In the genomic region with DNA sequence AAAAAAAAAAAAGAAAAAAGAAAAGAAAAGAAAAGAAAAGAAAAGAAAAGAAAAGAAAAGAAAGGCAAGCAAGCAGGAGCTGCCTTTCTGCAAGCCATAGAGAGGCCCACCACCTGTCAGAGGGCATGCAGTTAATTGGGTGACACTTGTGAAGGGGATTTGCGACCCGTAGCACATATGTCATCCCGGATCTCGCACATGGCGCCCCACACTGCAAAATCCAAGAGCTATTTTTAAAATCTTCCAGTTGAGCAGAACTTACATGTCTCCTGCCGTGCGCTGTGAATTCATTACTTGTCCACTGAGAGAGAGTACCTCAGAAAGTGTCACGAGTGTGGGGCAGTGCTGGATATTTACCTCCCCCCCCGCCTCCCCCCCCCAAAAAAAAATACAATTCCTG, we compare ENCODE assay signal across 16 mouse cellular contexts. TPM values are rescaled to one million over a fixed set of nuclear protein-coding genes. Genes with fewer than 3 reads are reported as not detected.
DNase-seq lines count a peak whose midpoint lies in the region; ATAC-seq lines count a peak whose summit lies in the region.
"Had no signal": no experiment of that assay in that cellular context is flagged by ENCODE, and none has a peak within 500 bp of the region (broad histone marks: within the 10 kb centered on the region; RNA-seq: fewer than 3 reads in every experiment).

No protein-coding gene starts in this region.

- intact Hi-C loops in heart, postnatal 14 days (cut with DNase I) = no loop called here

- WGBS in forebrain, embryonic 11.5 days = 37% methylated on average over 9 of the region's 9 CpGs
- WGBS in forebrain, embryonic 10.5 days = 61% methylated on average over 9 of the region's 9 CpGs
- WGBS in neural tube, embryonic 15.5 days = 42% methylated on average over 9 of the region's 9 CpGs
- WGBS in midbrain, embryonic 11.5 days = 58% methylated on average over 9 of the region's 9 CpGs

- no peak overlapping the region for H3K4me2 ChIP-seq in forebrain, embryonic 11.5 days (ENCODE audit: low read depth, low read length, severe bottlenecking)
- H3K4me2 ChIP-seq in neural tube, embryonic 15.5 days = no peak overlapping the region
- no peak overlapping the region for H3K4me2 ChIP-seq in midbrain, embryonic 11.5 days
- H3K4me2 ChIP-seq: liver, embryonic 11.5 days had no signal

- no peaks in the 10 kb centered on the region for H3K9me3 ChIP-seq in forebrain, embryonic 11.5 days (ENCODE audit: control insufficient read depth, low read length)
- no peaks in the 10 kb centered on the region for H3K9me3 ChIP-seq in forebrain, embryonic 10.5 days
- H3K9me3 ChIP-seq in neural tube, embryonic 15.5 days (replicated peaks) = no peaks in the 10 kb centered on the region
- H3K9me3 ChIP-seq in midbrain, embryonic 11.5 days (ENCODE audit: control insufficient read depth, low read length) = no peaks in the 10 kb centered on the region

- H3K4me1 ChIP-seq in forebrain, embryonic 11.5 days (replicated peaks; ENCODE audit: control insufficient read depth, insufficient read depth, low read length) = peaks cover 6% of the 10 kb centered on the region; the same call in 1 of the 2 replicates
- H3K4me1 ChIP-seq in forebrain, embryonic 10.5 days = peaks cover 29% of the 10 kb centered on the region
- H3K4me1 ChIP-seq in neural tube, embryonic 15.5 days = peaks cover 6% of the 10 kb centered on the region; the same call in 1 of the 2 replicates
- H3K4me1 ChIP-seq in midbrain, embryonic 11.5 days (ENCODE audit: control insufficient read depth, insufficient read depth, low read length) = no peaks in the 10 kb centered on the region; the same call in 1 of the 2 replicates

- ATAC-seq in forebrain, embryonic 11.5 days (replicated peaks; ENCODE audit: low FRiP score) = peak; percentile 57; the same call in 1 of the 2 replicates
- no peak for ATAC-seq in neural tube, embryonic 15.5 days (ENCODE audit: low FRiP score)
- peak; percentile 52; the same call in 1 of the 2 replicates for ATAC-seq in midbrain, embryonic 11.5 days (ENCODE audit: low FRiP score)
- ATAC-seq: inflammation-experienced regulatory T-cells, adult 6 months; lung, postnatal 0 days had no signal

- no peak overlapping the region for H3K4me3 ChIP-seq in forebrain, embryonic 11.5 days (ENCODE audit: low read depth, low read length)
- no peak overlapping the region for H3K4me3 ChIP-seq in forebrain, embryonic 10.5 days
- H3K4me3 ChIP-seq in neural tube, embryonic 15.5 days (replicated peaks) = no peak overlapping the region
- H3K4me3 ChIP-seq in midbrain, embryonic 11.5 days (ENCODE audit: low read depth, low read length) = no peak overlapping the region
- H3K4me3 ChIP-seq: left cerebral cortex, adult 2 months had no signal

- no peaks in the 10 kb centered on the region for H3K36me3 ChIP-seq in forebrain, embryonic 11.5 days (ENCODE audit: control insufficient read depth, insufficient read depth, low read length)
- 0 out of 2 replicates have a peak, but pooled peaks cover 4% of the 10 kb centered on the region for H3K36me3 ChIP-seq in forebrain, embryonic 10.5 days (replicated peaks)
- H3K36me3 ChIP-seq in neural tube, embryonic 15.5 days = no peaks in the 10 kb centered on the region
- H3K36me3 ChIP-seq in midbrain, embryonic 11.5 days (ENCODE audit: control insufficient read depth, insufficient read depth, low read length) = no peaks in the 10 kb centered on the region

- H3K9ac ChIP-seq in forebrain, embryonic 11.5 days (ENCODE audit: low read length) = no peak overlapping the region
- no peak overlapping the region for H3K9ac ChIP-seq in neural tube, embryonic 15.5 days (replicated peaks)
- no peak overlapping the region for H3K9ac ChIP-seq in midbrain, embryonic 11.5 days (ENCODE audit: low read length)

- DNase-seq in forebrain, embryonic 11.5 days (ENCODE audit: low spot score) = peak; percentile 55
- no peak for DNase-seq in forebrain, embryonic 10.5 days (ENCODE audit: extremely low spot score, low spot score)
- peak; percentile 38 for DNase-seq in neural tube, embryonic 10.5 days (ENCODE audit: extremely low spot score, low spot score)
- DNase-seq in midbrain, embryonic 11.5 days (ENCODE audit: low spot score, missing footprints) = no peak
- no peak for DNase-seq in layer of hippocampus, adult 18-20 months (ENCODE audit: low spot score in 2 of 2)
- no peak for DNase-seq in layer of hippocampus, adult 9-10 months (ENCODE audit: low spot score)
- no peak for DNase-seq in heart, postnatal 14 days
- DNase-seq: B cell, adult 2 months; cerebellum, postnatal 25 days; kidney, postnatal 14 days; right cerebral cortex, postnatal 14 days had no signal

- H3K27ac ChIP-seq in forebrain, embryonic 11.5 days (ENCODE audit: low read depth, low read length) = no peak overlapping the region
- no peak overlapping the region for H3K27ac ChIP-seq in forebrain, embryonic 10.5 days
- no peak overlapping the region for H3K27ac ChIP-seq in neural tube, embryonic 15.5 days (replicated peaks)
- H3K27ac ChIP-seq in midbrain, embryonic 11.5 days (ENCODE audit: low read depth, low read length) = no peak overlapping the region
- H3K27ac ChIP-seq: left cerebral cortex, adult 2 months had no signal

- no peaks in the 10 kb centered on the region for H3K27me3 ChIP-seq in forebrain, embryonic 11.5 days (ENCODE audit: control insufficient read depth, insufficient read depth, low read length)
- peaks cover 14% of the 10 kb centered on the region for H3K27me3 ChIP-seq in forebrain, embryonic 10.5 days (ENCODE audit: poor library complexity, severe bottlenecking)
- no peaks in the 10 kb centered on the region for H3K27me3 ChIP-seq in neural tube, embryonic 15.5 days (replicated peaks)
- H3K27me3 ChIP-seq in midbrain, embryonic 11.5 days (ENCODE audit: control insufficient read depth, insufficient read depth, low read length) = no peaks in the 10 kb centered on the region

RNA-seq across cellular contexts. Expression of a gene that starts 60.0 kb away (rescaled TPM):
- 2.2 and 4.5 TPM in 2 replicates for polyA plus RNA-seq in forebrain, embryonic 11.5 days (2014; fragmentation: Nextera tagmentation; extraction: Ambion mirVana)
- 2.6 and 2.8 TPM in 2 replicates for polyA plus RNA-seq in forebrain, embryonic 10.5 days (2016; fragmentation: Nextera tagmentation; extraction: Ambion mirVana)
- 2.5 and 3.7 TPM in 2 replicates for polyA plus RNA-seq in neural tube, embryonic 15.5 days (2015; fragmentation: Nextera tagmentation; extraction: Ambion mirVana)
- polyA plus RNA-seq in midbrain, embryonic 11.5 days (2014; fragmentation: Nextera tagmentation; extraction: Ambion mirVana) = 2.9 and 3.0 TPM in 2 replicates
- 10 to 100 TPM; 78.9 to 79.8 TPM for total RNA-seq in layer of hippocampus, adult 18-20 months (2021)
- 10 to 100 TPM; 38.4 to 39.8 TPM for total RNA-seq in heart, postnatal 14 days (2021)

Comparison
In these comparisons a context has a peak if more than half of its experiments do, and no peak if none do; other contexts are left out.
1. DNase-seq: peak in forebrain, embryonic 11.5 days (single experiment) and neural tube, embryonic 10.5 days (single experiment); none in forebrain, embryonic 10.5 days (single experiment), midbrain, embryonic 11.5 days (single experiment), layer of hippocampus, adult 18-20 months (0 of 2), layer of hippocampus, adult 9-10 months (single experiment) and heart, postnatal 14 days (0 of 2).